Mouse (Mus musculus) fibroblast of lung, adult 2 months (primary cell): ENCODE data around the gene Heca.
A peak's percentile ranks its signal among the peaks of the same experiment; 100 is the strongest.
"Not testable (repeated sequence)": the region's sequence is repeated elsewhere in the genome, so short reads cannot be mapped to it uniquely, and the experiment has no call there.

ENCODE experiments used
- DNase-seq: peaks from one replicate; pipeline ENCODE4 v3.0.0-alpha.2; 2011; ENCODE audit warnings: low read depth

Heca gene

GRCm38 (mm10) chr10:17880038-17880437 is 67.8 kb downstream of the Heca start:
- no peak for DNase-seq

- no peak for DNase-seq
Measured at GRCm38 (mm10) chr10:17878002-17878919, 69.6 kb downstream of the Heca start.

- peak; percentile 42 for DNase-seq
Measured at GRCm38 (mm10) chr10:17869822-17870662, 77.8 kb downstream of the Heca start.

GRCm38 (mm10) chr10:17860701-17861480 is 87.0 kb downstream of the Heca start:
- peak; percentile 42 for DNase-seq

- DNase-seq = no peak
Measured at GRCm38 (mm10) chr10:17857647-17858261, 90.1 kb downstream of the Heca start.

- DNase-seq = no peak
Measured at GRCm38 (mm10) chr10:17844781-17845537, 102.9 kb downstream of the Heca start.

- DNase-seq = no peak
Measured at GRCm38 (mm10) chr10:17842030-17842429, 105.8 kb downstream of the Heca start.

GRCm38 (mm10) chr10:17836275-17836674 is 111.6 kb downstream of the Heca start:
- DNase-seq = no peak

GRCm38 (mm10) chr10:17835031-17835430 is 112.8 kb downstream of the Heca start:
- no peak for DNase-seq

GRCm38 (mm10) chr10:17831041-17831440 is 116.8 kb downstream of the Heca start:
- DNase-seq = no peak

GRCm38 (mm10) chr10:17829205-17829604 is 118.7 kb downstream of the Heca start:
- DNase-seq = no peak

- DNase-seq = no peak
Measured at GRCm38 (mm10) chr10:17827391-17827790, 120.5 kb downstream of the Heca start.

GRCm38 (mm10) chr10:17820422-17820821 is 127.4 kb downstream of the Heca start:
- DNase-seq = not testable (repeated sequence)
